Mouse (Mus musculus) adrenal gland, adult 18-20 months (tissue): ENCODE results near the gene Ift46. TPM values are rescaled to one million over a fixed set of nuclear protein-coding genes. Genes with fewer than 3 reads are reported as not detected.
A peak's percentile ranks its signal among the peaks of the same experiment; 100 is the strongest.

ENCODE experiments used
- DNase-seq, 2 experiments: peaks; one replicate each; pipeline ENCODE4 v3.0.0; 2021 to 2022; ENCODE audit warnings: low spot score in 2 of 2
- long read RNA-seq, 2 experiments: library from polyadenylated mRNA; stranded (forward); transcript quantifications; one replicate each; pipeline ENCODE4 v2.0.0; 2021
- total RNA-seq, 2 experiments: library from RNA; stranded (reverse); gene quantifications; 1 replicate in 1 of 2; 2 replicates in 1 of 2; pipeline ENCODE4 v1.2.3; 2021

Gene Ift46
- total RNA-seq: 10 to 100 TPM; 54.0 to 57.6 TPM
- long read RNA-seq, experiment 1, full-length matches to known transcripts: 8 of 11 reads
- long read RNA-seq, experiment 1, partial matches to known transcripts: 0 of 11 reads
- long read RNA-seq, experiment 1, other reads (novel, unspliced or antisense): 3 of 11 reads
- long read RNA-seq, experiment 2, full-length matches to known transcripts: 11 of 18 reads
- long read RNA-seq, experiment 2, partial matches to known transcripts: 4 of 18 reads
- long read RNA-seq, experiment 2, other reads (novel, unspliced or antisense): 3 of 18 reads

DNA sequence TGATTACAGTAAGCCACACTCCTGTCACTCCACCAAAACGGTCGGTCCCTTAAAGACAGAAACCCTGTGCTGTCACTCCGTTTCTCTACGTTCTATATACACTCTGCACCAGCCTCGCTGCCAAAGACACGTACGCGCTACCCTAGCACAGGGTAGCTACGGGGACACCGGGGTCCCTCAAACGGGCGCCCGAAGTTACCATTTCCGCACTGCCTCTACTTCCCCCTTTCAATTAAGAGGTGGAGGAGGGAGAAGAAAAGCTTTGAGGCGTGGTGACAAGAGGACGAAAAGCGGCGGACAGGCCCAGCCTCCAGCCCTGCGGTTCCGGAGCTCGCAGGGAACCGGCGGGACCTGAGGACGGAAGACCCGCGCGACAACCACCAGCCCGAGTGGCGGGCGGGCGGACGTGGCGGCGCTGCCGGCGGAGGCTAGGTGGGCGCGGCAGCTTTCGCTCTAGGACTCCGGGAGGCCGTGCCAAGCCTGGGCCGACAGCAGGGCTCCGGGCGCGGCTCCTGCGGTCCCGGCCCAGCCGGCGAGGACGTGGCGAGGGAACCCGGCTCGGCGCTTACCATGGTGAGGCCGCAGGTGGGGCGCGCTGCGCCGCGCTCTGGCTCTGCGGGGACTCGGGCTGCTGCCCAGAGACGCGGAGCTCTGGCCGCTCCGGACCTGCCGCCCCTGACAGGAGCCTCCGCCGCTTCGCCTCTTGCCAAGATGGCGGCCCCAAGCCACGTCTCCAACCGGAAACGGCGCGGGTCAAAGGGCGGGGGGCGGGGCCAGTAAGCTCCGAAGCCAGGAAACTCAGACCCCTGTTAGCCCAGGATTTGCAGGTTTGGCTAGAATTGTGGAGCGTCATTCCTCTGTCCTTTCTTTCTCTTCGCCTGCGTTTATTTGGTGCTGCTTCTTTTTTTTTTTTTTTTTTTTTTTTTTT is at the start of gene Ift46, which contains the start of gene Arcn1:
TSS of gene Ift46 (plus strand) at position 808 of the 928 bp plus-strand sequence.
TSS of gene Arcn1 (minus strand) at position 745 of the 928 bp plus-strand sequence.
- peak; percentile 77 to 80 for DNase-seq

DNA sequence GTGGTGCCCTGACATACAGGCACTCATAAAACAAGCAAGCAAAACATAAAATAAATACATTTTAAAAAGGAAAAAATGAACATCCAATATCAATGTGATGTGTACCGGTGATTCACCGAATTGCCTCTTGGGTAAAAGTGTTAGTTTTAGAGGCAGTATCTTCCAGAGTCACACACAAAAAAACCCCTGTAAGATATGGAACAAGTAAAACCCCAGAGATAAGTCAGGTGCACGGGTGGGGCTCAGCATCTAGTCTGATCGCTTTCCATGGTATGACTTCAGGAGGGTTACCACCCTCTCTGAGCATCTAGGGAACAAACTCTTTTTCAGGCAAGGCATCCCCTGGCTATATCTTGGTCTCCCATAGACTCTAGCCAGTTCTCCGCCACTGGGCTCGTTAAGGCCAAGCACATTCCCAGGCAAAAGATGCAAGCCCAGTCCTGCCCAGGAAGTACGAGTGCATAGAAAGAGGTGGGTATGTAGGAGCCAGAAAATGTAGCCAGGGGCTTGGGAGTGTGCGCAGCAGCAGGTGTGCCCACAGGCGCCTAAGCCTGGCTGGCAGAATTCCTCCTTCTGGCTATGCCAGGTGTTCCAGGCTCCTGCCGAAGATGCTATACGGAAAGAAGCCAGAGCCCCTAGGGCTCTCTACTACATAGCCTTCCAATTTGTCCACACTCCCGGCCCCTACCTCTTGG is 48.6 kb upstream of the Ift46 start:
- no peak for DNase-seq

DNA sequence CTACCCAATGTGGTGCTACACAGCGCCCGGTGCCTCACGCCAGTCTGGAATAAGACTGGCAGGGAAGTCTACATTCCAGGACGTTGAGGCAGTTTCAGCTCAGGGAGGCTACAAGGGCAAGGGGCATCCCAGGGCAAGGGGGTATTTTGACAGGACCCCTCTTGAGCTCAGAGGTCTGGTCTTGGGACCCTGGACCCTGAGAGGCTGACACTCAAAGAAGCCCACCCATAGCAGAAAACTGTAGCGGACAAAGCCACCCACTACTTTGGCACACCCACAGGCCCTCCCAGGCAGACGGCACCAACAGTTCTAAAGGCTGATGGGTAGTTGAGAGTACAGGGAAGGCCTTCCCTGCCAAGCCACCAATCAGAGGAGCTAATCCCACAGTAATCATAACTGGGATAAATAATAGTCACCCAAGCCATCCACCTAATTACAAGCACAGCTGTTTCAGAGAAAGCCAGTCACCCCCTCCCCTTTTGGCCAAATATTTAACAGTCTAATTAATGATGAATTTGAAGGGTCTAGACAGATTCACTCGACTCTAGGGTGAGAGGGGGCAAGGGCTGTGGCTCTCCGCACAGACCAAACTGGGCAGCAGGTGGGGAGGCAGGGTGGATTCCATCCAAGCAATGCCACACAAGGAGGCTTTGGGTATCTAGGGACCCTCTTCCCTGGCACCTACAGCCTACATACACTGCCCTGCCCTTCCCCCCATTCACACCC is 47.9 kb upstream of the Ift46 start:
- DNase-seq: no peak

DNA sequence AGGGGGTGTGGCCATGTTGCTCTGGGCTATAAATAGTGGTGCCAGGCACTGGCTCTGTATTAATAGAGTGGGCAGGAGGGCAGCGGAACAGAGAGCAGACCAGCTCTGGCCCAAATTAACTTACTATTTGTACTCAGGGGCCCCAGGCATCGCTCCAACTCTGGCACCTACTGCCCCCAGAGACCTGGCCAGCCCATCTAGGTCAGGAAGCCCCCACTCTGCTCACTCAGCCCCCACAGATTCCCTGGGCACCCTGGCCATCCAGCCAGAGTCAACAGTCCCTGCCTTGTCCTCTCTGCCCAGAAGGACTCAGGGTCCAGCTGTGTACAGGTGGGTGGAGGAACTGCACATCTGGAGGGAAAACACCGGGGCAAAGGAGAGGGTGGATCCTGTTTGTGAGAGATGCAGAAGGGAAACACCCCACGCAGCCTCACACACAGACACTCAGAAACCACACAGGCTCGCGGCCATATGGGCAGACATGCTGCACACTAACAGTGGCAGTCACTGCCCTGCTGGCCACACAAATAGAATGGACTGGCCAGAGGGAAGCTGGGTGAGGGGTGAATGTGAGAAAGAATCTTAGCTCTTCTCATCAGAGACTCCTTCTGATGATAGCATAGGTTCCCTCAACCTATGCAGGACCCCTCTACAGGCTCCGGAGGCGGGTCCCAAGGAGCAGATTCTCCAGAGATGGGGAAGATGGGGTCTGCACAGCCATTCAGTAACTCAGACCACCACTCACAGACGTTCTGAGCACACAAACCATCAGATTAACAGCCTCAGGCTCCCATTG is 47.2 kb upstream of the Ift46 start:
- no peak for DNase-seq

DNA sequence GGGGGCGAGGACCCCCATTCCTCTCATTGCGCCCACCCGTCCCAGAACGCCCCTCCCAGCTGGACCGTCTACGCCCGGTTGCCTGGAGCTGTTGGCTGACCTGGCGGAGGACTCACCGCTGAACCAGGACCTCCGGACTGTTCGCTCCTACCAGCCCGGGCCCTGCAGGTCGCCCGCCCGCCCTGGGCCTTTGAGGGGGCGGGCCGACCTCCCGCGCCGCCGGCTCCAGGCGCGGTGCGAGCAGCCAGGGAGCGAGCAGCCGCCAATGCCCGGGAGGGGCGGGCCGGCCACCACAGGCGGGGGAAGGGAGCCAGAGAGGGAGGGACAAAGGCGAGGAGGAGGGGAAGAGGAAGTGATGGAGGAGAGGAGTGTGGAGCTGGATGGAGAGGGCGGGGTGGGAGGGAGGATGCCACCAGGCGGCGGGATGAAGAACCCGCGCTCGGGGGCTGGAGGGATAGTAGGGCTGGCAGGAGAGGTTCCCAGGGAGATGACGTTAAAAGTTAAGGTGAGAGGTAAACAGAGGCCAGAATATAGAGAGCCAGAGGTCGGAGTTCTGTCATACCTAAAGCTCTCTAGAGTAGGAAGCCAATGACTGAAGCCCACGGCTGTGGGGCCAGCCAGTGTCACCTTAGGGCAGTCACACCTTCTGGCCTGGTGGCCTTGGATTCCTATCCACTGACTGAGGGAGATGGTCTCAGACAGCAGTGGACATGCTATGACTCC is 46.4 kb upstream of the Ift46 start:
- peak; percentile 73 to 84 for DNase-seq

DNA sequence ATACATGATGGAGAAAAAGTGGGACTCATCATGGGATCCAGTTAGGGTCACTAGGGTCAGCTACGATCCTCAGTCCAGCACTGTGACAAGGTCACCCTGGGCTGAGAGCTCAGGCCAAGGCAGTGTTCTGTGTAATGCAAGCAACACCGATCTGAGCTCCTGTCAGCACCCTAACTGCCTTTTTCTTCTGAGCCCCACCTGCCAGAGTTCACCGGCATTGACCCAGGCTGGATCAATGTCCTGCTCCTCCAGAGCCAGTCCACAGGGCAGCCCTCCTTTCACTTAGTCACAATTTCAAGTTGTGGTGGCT is 45.9 kb upstream of the Ift46 start:
- DNase-seq: no peak

DNA sequence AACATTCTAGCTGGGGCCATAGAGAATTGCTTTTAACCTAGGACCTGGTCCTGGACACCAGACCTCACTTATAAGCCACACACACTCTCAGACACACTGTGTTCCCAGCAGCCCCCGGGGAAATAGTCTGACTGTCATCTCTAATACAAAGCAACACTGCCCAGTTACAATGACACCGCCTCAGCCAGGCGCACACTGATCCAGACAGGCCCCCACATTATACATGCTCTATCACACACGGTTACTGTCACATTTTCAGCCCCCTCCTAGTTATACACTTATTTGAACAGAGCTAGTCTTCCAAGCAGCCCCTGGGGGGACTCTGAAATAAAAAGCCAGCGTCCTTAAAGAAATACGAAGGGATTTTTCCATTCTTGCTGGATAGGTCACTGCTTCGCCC is 45.1 kb upstream of the Ift46 start:
- no peak for DNase-seq

DNA sequence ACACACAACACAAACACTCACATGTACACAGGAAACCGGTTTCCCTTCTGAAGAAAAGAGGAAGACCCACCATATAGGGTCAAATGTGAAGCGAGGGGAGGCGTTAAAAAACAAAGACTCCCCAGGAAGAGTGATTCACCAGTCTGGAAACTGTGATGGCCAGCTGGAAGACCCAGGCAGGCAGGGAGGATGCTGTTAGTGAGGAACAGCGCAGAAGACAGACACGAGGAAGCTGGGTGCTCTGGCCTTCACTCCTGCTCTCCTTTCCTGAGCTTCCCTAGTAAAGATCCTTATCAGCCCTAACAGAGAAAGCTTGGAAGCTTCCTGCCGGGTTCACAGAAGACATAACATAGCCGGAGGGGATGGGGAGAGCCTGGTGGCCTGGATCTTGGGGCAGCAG is 44.7 kb upstream of the Ift46 start:
- no peak for DNase-seq

DNA sequence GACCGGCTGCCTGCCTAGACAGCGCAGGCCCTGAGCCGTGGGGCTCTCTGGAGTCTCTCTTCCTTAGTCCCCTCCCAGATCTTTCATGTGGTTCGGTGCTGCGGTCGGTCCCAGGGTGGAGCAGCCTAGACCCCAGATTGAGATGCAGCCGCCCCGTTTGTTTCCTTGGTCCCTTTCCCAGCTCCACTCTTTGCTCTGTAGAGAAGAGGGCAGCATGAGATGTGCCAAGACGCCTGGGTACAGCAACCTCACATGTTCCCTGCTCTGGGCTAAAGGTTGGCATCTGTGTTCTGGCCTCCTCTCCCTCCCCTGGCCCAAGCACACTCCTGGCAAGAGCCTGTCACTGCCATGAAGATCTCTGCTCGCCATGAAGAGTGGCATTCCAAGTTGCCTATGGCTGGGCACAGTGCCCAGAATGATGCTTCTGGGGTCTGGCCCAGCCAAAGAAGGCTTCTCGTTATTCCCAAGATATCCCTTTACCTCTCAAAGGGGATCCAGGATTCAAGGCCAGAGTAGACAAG is 44.1 kb upstream of the Ift46 start:
- DNase-seq: no peak

DNA sequence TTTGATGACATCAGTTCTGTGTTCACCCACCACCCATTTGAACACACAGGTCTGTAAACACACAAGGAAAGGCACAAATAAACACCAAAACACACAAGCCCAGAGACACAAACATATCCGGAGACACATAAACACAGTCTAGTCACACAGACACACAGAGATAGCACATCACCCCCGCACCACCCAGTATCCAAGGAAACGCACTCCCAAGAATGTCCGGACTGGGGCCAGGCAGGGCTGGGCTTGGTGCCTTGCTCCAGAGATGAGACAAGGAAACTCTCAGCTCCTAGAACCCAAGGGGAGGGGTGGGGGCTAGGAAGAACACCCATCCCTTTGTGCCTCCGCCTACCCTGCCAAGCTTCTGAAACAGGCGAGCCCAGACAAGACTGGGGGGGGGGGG is 43.5 kb upstream of the Ift46 start:
- DNase-seq: no peak

DNA sequence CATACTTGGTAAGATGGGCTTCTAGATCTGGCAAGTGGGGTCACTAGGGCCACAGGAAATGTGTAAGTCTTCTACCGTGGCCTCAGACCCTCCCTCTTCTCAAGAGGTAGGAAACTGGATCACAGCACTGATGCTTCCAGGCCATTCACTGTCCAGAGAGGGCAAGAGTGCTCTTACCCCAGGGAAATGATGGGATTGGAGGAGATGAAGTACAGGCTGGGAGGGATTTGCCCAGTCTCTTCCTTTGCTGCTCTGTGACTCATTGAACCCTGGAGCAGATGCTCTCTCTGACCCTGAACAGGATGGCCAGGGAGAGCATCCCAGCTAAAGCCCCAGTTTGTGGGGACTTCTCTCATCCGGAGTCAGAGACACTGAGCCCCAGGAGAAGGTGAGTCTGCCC is 43.0 kb upstream of the Ift46 start:
- no peak for DNase-seq

DNA sequence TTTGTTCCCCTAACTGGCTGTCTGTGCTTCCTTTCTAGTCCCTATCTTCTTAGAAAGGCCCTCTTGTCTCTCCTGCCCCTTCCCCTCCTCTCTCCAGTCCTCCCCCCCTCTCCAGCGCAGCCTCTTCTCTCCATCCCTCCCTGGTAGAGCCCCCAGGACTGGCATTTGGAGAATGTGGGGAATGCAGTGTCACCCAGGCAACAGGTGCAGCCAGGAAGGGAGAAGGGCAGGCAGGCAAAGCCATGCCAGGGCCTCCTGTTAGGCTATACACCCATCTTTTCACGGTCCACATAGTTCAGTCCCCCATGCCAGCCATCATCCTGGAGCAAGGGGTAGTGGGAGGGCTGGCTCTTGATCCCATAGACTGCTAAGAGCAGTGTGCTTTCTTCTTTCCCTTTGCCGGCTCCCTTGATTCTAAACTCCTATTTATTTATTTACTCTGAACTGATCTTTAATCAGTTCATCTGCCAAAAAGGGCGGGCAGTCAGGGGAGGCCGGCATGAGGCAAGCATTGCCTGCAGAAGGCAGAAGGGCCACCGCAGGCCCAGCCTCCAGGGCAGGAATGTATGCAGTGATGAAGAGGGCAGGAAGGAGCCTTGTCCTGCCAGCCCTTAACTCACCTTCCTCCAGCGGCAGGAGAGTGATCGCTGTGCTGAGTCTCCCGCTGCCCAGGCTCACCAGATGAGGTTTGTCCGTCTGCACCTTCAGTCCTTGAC is 41.1 kb upstream of the Ift46 start:
- DNase-seq: no peak

DNA sequence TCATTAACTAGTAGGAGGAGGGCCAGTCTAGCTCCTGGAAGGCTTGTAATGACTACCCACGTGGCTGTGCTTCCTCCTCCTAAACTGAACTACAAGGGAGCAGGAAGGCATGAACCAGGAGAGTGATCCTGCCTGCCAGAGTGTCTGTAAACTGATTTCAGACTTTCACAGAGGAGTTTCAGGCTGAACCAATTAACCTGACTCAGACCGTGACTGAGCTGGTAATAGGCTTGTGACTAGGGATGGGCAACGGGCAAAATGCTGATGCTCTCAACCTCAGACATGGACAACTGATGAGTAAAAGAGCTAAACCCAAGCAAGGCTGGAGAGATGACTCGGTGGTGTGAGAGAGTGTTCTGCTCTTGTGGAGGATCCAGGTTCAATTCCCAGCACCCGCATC is 40.3 kb upstream of the Ift46 start:
- no peak for DNase-seq

DNA sequence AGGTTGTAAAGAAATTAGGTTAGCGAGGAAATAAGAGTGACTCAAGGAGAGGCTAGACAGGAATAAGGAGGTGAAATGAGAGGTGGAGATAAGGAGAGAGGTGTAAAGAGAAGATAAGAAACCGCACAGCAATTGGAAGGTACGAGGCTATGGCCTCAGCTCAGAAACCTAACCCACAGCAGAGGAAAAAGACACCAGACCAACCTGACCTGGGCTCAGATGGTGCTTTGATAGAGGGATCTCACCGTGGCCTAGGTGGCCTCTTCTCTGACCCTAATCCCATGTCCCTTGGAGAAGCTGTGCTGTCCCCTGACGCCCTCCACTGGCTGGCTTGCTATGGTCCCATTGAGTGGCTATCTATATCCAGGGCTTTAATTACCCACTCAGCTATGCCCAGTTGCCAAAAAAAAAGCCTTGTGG is 35.6 kb upstream of the Ift46 start:
- DNase-seq: no peak

DNA sequence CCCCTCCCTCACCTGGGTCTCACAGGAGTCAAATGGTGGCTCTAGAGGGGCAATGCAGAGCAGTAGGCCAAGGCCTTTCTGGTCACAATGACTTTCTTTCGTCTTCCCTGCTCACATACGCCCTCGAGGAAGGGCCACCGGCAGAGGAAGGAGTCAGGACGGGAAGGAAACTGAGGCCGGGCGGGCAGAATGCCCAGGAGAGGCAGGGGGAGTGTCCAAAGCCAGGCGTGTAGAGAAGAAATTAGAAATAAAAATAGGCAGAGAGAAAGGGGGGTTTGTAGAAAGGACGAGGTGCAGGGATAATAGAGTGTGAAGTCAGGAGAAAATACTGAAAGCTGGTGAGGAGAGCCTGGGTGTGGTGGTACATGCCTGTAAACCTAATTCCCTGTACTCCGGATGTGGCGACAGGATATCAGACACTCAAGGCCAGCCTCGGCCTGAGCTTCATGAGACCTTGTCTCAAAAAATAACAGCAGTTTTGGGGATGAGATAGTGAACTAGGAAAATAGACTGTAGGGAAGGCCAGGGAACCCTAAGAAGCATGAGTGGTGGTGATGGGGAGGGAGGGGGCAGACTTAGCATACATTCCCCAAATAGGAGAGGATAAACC is 34.7 kb upstream of the Ift46 start:
- DNase-seq: no peak

DNA sequence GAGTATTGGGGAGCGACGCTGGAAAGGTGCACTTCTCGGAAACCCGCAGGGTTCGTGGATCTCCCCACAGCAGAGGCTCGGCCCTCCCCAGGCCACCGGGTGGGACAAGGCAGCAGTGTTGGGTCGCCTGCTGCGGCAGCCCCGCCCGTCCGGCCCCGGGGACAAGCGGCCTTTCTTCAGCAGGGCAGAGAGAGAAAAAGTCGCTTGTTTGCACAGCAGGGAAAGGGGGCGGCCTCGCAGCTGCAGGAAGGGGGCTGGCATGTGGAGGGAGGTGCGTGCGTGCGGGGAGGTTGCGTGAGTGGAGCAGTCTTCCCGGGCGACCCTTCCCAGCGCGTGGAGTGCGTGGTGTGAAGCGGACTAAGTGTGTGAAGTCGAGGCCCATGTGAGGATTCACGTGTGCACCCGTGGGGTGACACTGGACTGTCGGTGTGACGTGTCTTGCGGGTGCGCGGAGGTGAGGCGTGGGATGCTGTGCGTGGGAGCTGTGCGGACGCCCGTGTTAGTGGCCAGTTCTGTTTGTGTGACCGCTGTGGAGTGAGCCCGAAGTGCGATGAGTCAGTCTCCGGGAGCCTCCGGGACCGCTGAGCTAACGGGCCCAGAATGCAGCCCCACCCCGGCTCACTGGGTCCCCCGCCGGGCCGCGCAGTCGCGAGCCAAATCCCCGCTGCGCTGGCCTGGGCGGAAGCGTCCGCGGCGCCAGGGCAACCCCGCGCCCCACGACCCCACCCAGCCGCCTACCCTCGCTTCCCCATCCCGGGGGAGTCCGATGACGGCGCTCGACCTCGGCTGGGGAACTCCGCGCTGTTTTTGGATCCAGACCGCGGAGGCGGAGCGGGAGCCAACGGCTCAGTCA is 33.8 kb upstream of the Ift46 start:
- DNase-seq: peak; percentile 76
